Mouse (Mus musculus): ENCODE results near the gene Trim7.

DNA sequence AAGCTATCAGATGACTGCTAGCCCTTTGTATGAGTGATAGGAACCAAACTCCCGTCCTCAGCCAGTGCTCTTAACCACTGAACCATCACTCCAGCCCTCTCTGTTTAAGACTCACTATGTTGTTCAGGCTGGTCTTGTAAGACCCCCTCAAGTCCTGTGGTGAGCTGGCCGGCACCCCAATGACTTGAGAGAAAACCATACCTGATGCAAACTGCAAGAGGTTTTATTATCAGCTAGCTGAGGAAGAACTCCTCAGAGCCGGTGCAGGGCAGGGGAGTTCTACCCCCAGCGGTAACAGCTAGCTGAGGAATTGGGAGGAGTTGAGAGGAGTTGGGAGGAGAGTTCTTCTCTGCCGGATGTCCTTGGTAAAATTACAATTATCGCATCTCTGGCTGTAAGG, 2.0 kb downstream of the Trim7 start:
- TF ChIP-seq POLR2A (IDR thresholded peaks at IDR 0.05; ENCODE audit: insufficient read depth, low read depth, low read length): no peak
- no peak for TF ChIP-seq CTCF (IDR thresholded peaks at IDR 0.05)
- no peak for TF ChIP-seq EP300 (IDR thresholded peaks at IDR 0.05; ENCODE audit: insufficient read depth, low read depth, low read length)

Data from heart, adult 2 months (tissue).